Mouse (Mus musculus) intestine, embryonic 16.5 days (tissue): ENCODE measurements at regions not wholly inside any gene's neighbourhood (a gene's known extent, or its start where the extent isn't known, plus 50 kb on each side); places are given as distances from the start of the nearest gene placed in this dataset.

Experiments
- ATAC-seq: fragments of 200-750 bp; cut with Nextera tagmentation; 2 replicates; pipeline ENCODE4 v1.8.0; 2017; ENCODE audit warnings: moderate TSS enrichment, moderate library complexity
- H3K27ac ChIP-seq: fragments of 300-500 bp; sonication (generic); 2 replicates; pipeline ENCODE4 v1.5.1; 2014; ENCODE audit warnings: mild to moderate bottlenecking, low read length
- H3K27me3 ChIP-seq: fragments of 300-500 bp; sonication (generic); replicated peaks from 2 replicates; pipeline ENCODE4 v1.6.1; 2014; ENCODE audit warnings: low read length, control low read depth, mixed read lengths; ENCODE audit not compliant: control insufficient read depth, insufficient read depth
- H3K36me3 ChIP-seq: fragments of 300-500 bp; sonication (generic); 2 replicates; pipeline ENCODE4 v1.6.1; 2014; ENCODE audit warnings: low read length, control low read depth; ENCODE audit not compliant: control insufficient read depth, insufficient read depth
- H3K4me1 ChIP-seq: fragments of 300-500 bp; sonication (generic); 2 replicates; pipeline ENCODE4 v1.6.1; 2014; ENCODE audit warnings: low read length, control low read depth, mixed read lengths; ENCODE audit not compliant: control insufficient read depth, insufficient read depth
- H3K4me2 ChIP-seq: fragments of 300-500 bp; sonication (generic); 2 replicates; pipeline ENCODE4 v1.6.1; 2014; ENCODE audit warnings: low read depth, low read length, control low read depth
- H3K4me3 ChIP-seq: fragments of 300-500 bp; sonication (generic); 2 replicates; pipeline ENCODE4 v1.5.1; 2014; ENCODE audit warnings: mild to moderate bottlenecking, low read length
- H3K9ac ChIP-seq: fragments of 300-500 bp; sonication (generic); 2 replicates; pipeline ENCODE4 v1.6.1; 2014; ENCODE audit warnings: low read depth, low read length
- H3K9me3 ChIP-seq: fragments of 300-500 bp; sonication (generic); 2 replicates; pipeline ENCODE4 v1.6.1; 2016; ENCODE audit warnings: low read length, control low read depth; ENCODE audit not compliant: control insufficient read depth
- WGBS: fragments of 180-500 bp; shearing (Covaris S2); extraction: QIAGEN DNeasy Blood & Tissue Kit; methylation state at CpG from one replicate; pipeline ENCODE4 v1.1.7; 2014; 5-methylcytosine and 5-hydroxymethylcytosine counted together

DNA sequence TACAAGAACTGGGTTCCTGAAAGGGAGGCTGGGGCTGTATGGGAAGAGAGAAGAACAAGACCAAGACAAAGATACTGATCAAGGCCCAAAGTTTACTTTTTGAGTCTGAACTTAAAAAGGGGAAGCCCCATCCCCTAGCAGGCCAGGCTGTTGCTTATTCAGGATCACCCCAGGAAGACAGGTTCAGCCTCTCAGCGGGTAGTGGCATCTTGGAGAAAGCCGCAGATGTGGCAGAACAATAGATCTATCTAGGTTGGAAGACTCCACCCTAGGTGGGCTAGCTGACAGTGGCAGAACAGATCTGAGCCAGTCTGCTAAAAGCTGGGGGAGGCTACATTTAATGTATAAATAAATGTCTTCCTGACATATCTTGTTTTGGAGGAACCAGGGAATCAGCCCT lies 450.8 kb downstream of the Bckdhb start:
- H3K4me1 ChIP-seq = no peaks in the 10 kb centered on the region
- no peak overlapping the region for H3K27ac ChIP-seq
- H3K9me3 ChIP-seq = no peaks in the 10 kb centered on the region
- no peaks in the 10 kb centered on the region for H3K27me3 ChIP-seq
- no peak overlapping the region for H3K9ac ChIP-seq
- no peak for ATAC-seq
- H3K4me2 ChIP-seq = no peak overlapping the region
- WGBS = 54% methylated on average over 2 of the region's 2 CpGs
- no peak overlapping the region for H3K4me3 ChIP-seq
- H3K36me3 ChIP-seq = no peaks in the 10 kb centered on the region

DNA sequence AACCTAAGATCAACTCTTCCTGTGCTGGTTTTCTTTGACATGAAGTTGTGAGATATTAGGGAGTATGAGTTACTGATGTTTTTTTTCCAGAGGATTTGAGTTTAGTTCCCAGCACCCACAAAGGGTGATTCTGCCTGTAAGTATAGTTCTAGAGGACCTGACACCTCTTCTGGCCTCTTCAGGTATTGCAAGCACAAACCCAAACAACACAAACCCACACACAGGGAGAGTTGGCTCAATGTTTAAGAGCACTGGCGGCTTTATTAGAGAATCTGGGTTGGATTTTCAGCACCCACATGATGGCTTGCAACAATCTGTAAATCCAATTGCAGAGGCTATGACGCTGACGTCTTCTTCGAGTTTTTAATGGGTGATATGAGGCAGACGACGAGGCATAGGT lies 451.7 kb downstream of the Bckdhb start:
- WGBS = 94% methylated on average over 6 of the region's 6 CpGs
- Histone ChIP-seq H3K4me2 (no peak overlapping the region), H3K27ac (no peak overlapping the region), H3K9ac (no peak overlapping the region), H3K27me3 (no peaks in the 10 kb centered on the region), H3K4me3 (no peak overlapping the region), H3K9me3 (no peaks in the 10 kb centered on the region), H3K36me3 (no peaks in the 10 kb centered on the region), H3K4me1 (no peaks in the 10 kb centered on the region)
- ATAC-seq = no peak

DNA sequence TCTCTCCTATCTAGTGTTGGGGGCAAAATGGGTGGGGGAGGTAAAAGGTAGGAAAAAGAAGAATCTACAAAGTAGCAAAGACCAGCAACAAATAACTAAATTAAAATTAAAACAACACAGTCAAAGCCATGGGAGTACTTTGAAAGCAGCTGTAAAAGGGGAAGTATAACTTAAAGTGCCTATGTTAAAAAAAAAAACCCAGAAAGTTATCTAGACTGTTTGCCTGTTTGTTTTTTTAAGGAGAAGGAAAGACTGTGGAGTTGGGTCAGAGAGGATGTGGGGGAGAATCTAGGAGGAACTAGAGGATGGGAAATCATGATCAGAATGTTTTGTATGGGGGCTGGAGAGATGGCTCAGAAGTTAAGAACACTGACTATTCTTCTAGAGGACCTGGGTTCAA lies 457.0 kb downstream of the Bckdhb start:
- ATAC-seq = no peak
- Histone ChIP-seq H3K9ac (no peak overlapping the region), H3K4me2 (no peak overlapping the region), H3K9me3 (no peaks in the 10 kb centered on the region), H3K4me1 (no peaks in the 10 kb centered on the region), H3K27me3 (no peaks in the 10 kb centered on the region), H3K4me3 (no peak overlapping the region), H3K36me3 (no peaks in the 10 kb centered on the region), H3K27ac (no peak overlapping the region)

DNA sequence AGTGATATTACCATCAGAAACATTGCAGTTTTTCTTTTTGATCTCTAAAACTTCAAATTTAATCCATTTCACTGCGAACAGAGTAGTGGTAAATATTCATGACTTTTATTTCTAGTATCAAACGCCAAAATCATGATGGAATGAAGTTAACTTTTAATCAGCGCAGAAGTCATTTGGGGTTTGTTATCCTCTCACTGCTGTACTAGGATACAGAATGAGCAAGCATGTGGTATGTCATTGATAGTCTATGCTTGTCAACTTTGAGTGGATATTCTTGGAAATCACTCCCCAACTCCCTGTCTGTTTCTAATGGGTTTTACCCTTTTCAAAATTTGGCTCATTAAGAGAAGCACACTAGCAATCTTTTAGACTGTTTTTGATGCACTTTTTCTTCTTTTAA lies 464.9 kb downstream of the Bckdhb start:
- H3K9me3 ChIP-seq = no peaks in the 10 kb centered on the region
- H3K4me3 ChIP-seq = no peak overlapping the region
- ATAC-seq = no peak
- no peak overlapping the region for H3K4me2 ChIP-seq
- no peaks in the 10 kb centered on the region for H3K27me3 ChIP-seq
- H3K4me1 ChIP-seq = no peaks in the 10 kb centered on the region
- no peak overlapping the region for H3K27ac ChIP-seq
- no peaks in the 10 kb centered on the region for H3K36me3 ChIP-seq
- WGBS = 88% methylated on average over 3 of the region's 3 CpGs
- H3K9ac ChIP-seq = no peak overlapping the region

DNA sequence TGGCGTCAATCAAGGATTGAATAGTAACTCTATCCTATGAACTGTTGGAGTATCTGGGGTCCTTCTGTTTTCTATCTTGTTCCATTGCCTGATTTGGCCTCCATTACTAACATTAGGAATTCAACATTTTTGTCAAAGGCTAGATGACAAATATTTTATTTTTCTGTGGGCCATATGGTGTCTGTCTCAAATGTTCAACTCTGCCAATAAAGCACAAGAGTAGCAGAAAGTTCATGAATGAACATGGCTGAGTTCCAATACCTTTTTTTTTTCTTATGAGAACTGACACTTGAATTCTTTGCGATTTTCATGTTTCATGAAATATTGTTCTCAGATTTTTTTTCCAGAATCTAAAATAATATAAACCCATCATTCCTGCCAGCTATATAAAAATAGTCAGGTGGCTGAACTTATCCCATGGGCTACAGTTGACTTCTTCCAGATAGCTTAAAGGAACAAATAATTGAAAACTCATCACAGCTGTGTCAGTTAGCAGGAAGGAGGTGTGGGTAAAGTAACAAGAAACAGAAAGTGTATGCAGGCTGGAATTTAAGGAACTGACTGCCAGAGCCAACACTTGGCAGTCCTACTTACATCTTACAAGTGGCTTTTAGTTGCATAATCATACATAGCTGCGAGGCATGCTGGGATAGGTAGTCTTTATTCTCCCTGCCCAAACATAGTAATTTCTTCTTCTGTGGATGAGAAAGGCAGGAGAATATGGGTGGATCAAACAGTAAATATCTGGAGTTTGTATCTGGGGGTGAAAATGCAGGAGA lies 469.8 kb downstream of the Bckdhb start:
- no peaks in the 10 kb centered on the region for H3K27me3 ChIP-seq
- no peak overlapping the region for H3K4me2 ChIP-seq
- H3K9ac ChIP-seq = no peak overlapping the region
- H3K27ac ChIP-seq = no peak overlapping the region
- no peak for ATAC-seq
- 70% methylated on average over 3 of the region's 3 CpGs for WGBS
- H3K4me3 ChIP-seq = no peak overlapping the region
- H3K36me3 ChIP-seq = no peaks in the 10 kb centered on the region
- H3K9me3 ChIP-seq = no peaks in the 10 kb centered on the region
- no peaks in the 10 kb centered on the region for H3K4me1 ChIP-seq

DNA sequence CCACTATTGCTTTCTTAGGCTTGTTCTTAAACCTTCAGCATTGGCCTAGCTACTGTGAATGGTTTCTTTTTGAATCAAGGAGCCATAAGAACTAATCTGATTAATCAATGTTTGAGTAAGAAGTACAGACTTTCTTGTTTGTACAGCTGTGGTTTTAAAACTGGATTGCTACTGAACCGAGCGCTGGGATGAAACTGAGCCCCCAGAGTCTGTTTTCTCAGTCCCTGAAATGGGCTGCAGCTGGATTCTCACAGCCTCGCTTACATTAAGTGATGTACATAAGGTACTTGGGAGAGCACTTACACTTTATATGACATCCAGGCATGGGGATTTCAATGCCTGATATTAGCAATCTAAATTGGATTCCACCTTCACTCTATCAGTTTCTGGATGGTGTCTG lies 474.5 kb downstream of the Bckdhb start:
- Histone ChIP-seq H3K9ac (no peak overlapping the region), H3K36me3 (no peaks in the 10 kb centered on the region), H3K4me1 (no peaks in the 10 kb centered on the region), H3K4me2 (no peak overlapping the region), H3K9me3 (no peaks in the 10 kb centered on the region), H3K4me3 (no peak overlapping the region), H3K27me3 (no peaks in the 10 kb centered on the region), H3K27ac (no peak overlapping the region)
- 44% methylated on average over 3 of the region's 3 CpGs for WGBS
- ATAC-seq = no peak

DNA sequence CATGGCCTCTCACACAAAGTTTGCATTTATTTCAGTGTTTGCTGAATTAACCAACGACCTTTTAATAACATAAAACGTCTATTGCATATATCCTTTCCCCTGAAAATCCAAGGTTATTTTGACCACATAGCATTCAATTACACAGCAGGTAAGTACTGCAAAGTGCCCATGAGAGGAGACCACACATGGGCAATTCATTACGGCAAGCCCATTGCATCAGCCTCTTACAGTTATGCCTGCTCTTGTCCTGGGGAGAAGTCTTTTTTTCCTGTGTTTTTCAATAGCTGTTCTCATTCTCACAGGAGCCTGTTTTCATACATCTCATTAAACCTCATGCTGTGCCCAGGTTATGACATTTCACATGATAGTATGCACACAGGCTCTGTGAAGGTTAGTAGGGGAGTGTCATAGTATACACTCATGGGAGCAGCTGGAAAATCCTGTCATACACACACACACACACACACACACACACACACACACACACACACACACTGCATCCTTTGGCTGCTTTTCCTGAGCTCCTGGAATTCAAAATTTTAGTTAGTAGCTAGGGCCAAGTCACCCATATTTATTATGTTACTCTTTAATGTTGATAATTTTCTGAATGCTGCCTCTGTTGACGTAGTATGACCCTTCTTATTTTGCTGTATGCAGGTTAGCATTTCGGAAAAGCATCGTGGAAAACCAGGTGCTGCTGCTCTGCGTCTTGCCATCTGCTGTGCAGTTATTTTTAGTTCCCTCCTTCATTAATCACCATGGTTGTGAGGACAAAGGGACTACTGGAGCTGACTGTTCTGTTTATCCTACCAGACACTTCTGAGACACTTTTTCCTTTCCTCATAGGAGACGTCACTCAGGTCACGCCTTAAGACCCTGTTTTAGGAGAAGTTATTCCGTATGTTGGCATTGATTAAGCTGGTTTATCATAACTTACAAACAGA lies 483.6 kb downstream of the Bckdhb start:
- no peak for ATAC-seq
- no peaks in the 10 kb centered on the region for H3K9me3 ChIP-seq
- no peaks in the 10 kb centered on the region for H3K27me3 ChIP-seq
- no peak overlapping the region for H3K4me3 ChIP-seq
- no peak overlapping the region for H3K4me2 ChIP-seq
- 48% methylated on average over 10 of the region's 10 CpGs for WGBS
- H3K27ac ChIP-seq = no peak overlapping the region
- no peaks in the 10 kb centered on the region for H3K4me1 ChIP-seq
- no peaks in the 10 kb centered on the region for H3K36me3 ChIP-seq
- H3K9ac ChIP-seq = no peak overlapping the region
